Mouse (Mus musculus): ENCODE results near the gene Dlat. TPM values are rescaled to one million over a fixed set of nuclear protein-coding genes. Genes with fewer than 3 reads are reported as not detected.

Gene Dlat
- total and polyA plus RNA-seq, 3 experiments: 45.2 to 67.5 (median 53.4) TPM

DNA sequence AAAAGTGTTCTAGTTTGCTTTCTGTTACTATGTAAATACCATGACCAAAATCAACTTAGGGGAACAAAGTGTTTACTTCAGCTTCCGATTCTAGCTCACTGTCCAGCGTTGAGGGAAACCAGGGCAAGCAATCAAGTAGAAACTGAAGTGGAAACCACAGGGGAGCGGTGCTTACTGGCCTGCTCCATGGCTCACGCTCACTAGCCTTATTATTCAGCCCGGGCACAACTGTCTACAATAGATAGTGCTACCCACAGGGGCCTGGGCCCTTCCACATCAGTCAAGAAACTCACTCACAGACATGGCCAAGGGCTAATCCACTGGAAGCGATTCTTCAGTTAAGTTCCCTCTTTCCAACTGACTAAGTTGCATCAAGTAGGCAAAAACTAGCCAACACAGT, 58.0 kb downstream of the Dlat start:
- Histone ChIP-seq H3K79me2 (replicated peaks; ENCODE audit: control insufficient read depth, extremely low read depth, insufficient read depth, poor library complexity, severe bottlenecking) (peaks cover 45% of the 10 kb centered on the region), H3K27ac (ENCODE audit: insufficient read depth, low read depth) (no peak overlapping the region), H3K36me3 (replicated peaks in 1 of 2; ENCODE audit: control insufficient read depth in 1 of 2, insufficient read depth in 1 of 2, low read length in 1 of 2) (peaks cover 32 to 58% of the 10 kb centered on the region in 2 experiments), H3K9ac (ENCODE audit: insufficient read depth, low read depth) (peak overlapping the region; percentile 21; the same call in 1 of the 2 replicates), H3K4me3 (replicated peaks in 1 of 3; ENCODE audit: low read depth in 2 of 3, low read length in 2 of 3, poor library complexity in 1 of 3) (peak overlapping the region in 2 of 3 experiments; percentile 1 to 80), H3K4me1 (ENCODE audit: control insufficient read depth in 1 of 2, insufficient read depth in 2 of 2) (peaks cover 5 to 34% of the 10 kb centered on the region in 2 experiments; a peak in 3 of 4 replicates), H3K4me2 (ENCODE audit: insufficient read depth, low read depth, poor library complexity, severe bottlenecking) (peak overlapping the region; percentile 52), H3K27me3 (replicated peaks) (no peaks in the 10 kb centered on the region), H3K9me3 (replicated peaks; ENCODE audit: low read length) (no peaks in the 10 kb centered on the region)
- no peak for DNase-seq (ENCODE audit: extremely low read depth)
- TF ChIP-seq RCOR1 (conservative IDR thresholded peaks at IDR 0.05; ENCODE audit: low read depth, low read length) (no peak), NRF1 (IDR thresholded peaks at IDR 0.05; ENCODE audit: low read depth, low read length) (no peak), SIN3A (IDR thresholded peaks at IDR 0.05; ENCODE audit: low read length) (no peak), USF2 (conservative IDR thresholded peaks at IDR 0.05; ENCODE audit: low read depth, low read length) (no peak), ZKSCAN1 (IDR thresholded peaks at IDR 0.05; ENCODE audit: borderline replicate concordance, low read depth, low read length) (no peak), ZNF384 (IDR thresholded peaks at IDR 0.05; ENCODE audit: low read depth, low read length) (no peak), ZC3H11A (IDR thresholded peaks at IDR 0.05; ENCODE audit: low read depth, low read length) (no peak), EP300 (IDR thresholded peaks at IDR 0.05; ENCODE audit: low read length) (no peak), TCF12 (IDR thresholded peaks at IDR 0.05; ENCODE audit: low read depth, low read length) (no peak), IRF4 (IDR thresholded peaks at IDR 0.05; ENCODE audit: low read depth, low read length) (no peak), SMC3 (IDR thresholded peaks at IDR 0.05; ENCODE audit: low read depth, low read length) (no peak)
- in situ Hi-C loops (cut with MboI; ENCODE audit: low pct_ligation_motif_present, low pct_unique_long_range_greater_than_20kb, low sequenced_read_pairs) (loop anchor here (10.0 kb wide), 1 partner anchor 147 kb away; no protein-coding TSS in a partner anchor), dilution Hi-C loops (cut with MboI; ENCODE audit: extremely low pct_ligation_motif_present, extremely low pct_unique_long_range_greater_than_20kb, low sequenced_read_pairs) (no loop called here)

DNA sequence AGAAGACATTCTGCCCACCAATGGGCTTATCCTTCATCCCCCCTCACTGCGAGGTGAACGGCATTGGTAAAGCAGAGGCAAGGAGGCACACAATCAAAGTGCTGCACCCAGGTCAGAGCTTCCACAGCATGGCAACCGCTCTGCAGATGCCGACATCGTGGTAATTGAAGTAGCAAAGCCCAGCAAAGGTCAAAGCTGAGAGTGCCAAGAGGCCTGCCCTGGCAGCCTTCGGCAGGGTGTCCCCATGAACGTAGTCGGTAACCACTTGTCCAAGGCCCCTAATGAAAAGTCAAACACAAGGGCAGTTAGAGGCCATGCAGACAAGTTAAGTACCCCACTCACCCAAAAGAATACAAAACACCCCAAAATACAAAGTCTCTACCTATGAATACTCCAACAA, 62.6 kb downstream of the Dlat start:
- TF ChIP-seq EP300 (IDR thresholded peaks at IDR 0.05; ENCODE audit: low read length) (no peak), ELF1 (IDR thresholded peaks at IDR 0.05; ENCODE audit: low read depth, low read length) (no peak), TBP (conservative IDR thresholded peaks at IDR 0.05; ENCODE audit: low read depth, low read length) (no peak), BHLHE40 (IDR thresholded peaks at IDR 0.05; ENCODE audit: low read depth, low read length) (no peak), USF1 (IDR thresholded peaks at IDR 0.05; ENCODE audit: low read depth, low read length) (no peak), CTCF (conservative IDR thresholded peaks at IDR 0.05 in 1 of 2, IDR thresholded peaks at IDR 0.05 in 1 of 2; ENCODE audit: low read depth in 2 of 2, low read length in 2 of 2) (no peak)
- H3K27ac ChIP-seq (ENCODE audit: insufficient read depth, low read depth): no peak overlapping the region
- no peak overlapping the region for H3K9ac ChIP-seq (ENCODE audit: insufficient read depth, low read depth)
- peaks cover 2 to 16% of the 10 kb centered on the region in 2 experiments; a peak in 2 of 4 replicates for H3K4me1 ChIP-seq (ENCODE audit: control insufficient read depth in 1 of 2, insufficient read depth in 2 of 2)
- H3K4me3 ChIP-seq (replicated peaks in 1 of 3; ENCODE audit: low read depth in 2 of 3, low read length in 2 of 3, poor library complexity in 1 of 3): no peak overlapping the region
- no peak for DNase-seq (ENCODE audit: extremely low read depth)
- H3K36me3 ChIP-seq (replicated peaks in 1 of 2; ENCODE audit: control insufficient read depth in 1 of 2, insufficient read depth in 1 of 2, low read length in 1 of 2): peaks cover 41 to 68% of the 10 kb centered on the region in 2 experiments
- H3K9me3 ChIP-seq (replicated peaks; ENCODE audit: low read length): no peaks in the 10 kb centered on the region
- dilution Hi-C loops (cut with MboI; ENCODE audit: extremely low pct_ligation_motif_present, extremely low pct_unique_long_range_greater_than_20kb, low sequenced_read_pairs): no loop called here
- in situ Hi-C loops (cut with MboI; ENCODE audit: low pct_ligation_motif_present, low pct_unique_long_range_greater_than_20kb, low sequenced_read_pairs): no loop called here
- peaks cover 18% of the 10 kb centered on the region for H3K79me2 ChIP-seq (replicated peaks; ENCODE audit: control insufficient read depth, extremely low read depth, insufficient read depth, poor library complexity, severe bottlenecking)
- no peak overlapping the region for H3K4me2 ChIP-seq (ENCODE audit: insufficient read depth, low read depth, poor library complexity, severe bottlenecking)
- H3K27me3 ChIP-seq (replicated peaks): no peaks in the 10 kb centered on the region

All from CH12.LX (cell line).